Mouse (Mus musculus) adrenal gland, adult 18-20 months (tissue): ENCODE measurements at regions not wholly inside any gene's neighbourhood (a gene's known extent, or its start where the extent isn't known, plus 50 kb on each side); places are given as distances from the start of the nearest gene placed in this dataset.
"Not testable (repeated sequence)": the region's sequence is repeated elsewhere in the genome, so short reads cannot be mapped to it uniquely, and the experiment has no call there.

Experiments used
- DNase-seq, 2 experiments: peaks; one replicate each; pipeline ENCODE4 v3.0.0; 2021 to 2022; ENCODE audit warnings: low spot score in 2 of 2

GRCm38 (mm10) chr17:79545878-79546277, 65.8 kb upstream of the Rmdn2 start:
- DNase-seq, result no peak

- no peak for DNase-seq
These were observed 64.6 kb upstream of the Rmdn2 start for GRCm38 (mm10) chr17:79547075-79547474.

- no peak for DNase-seq
These were observed 64.1 kb upstream of the Rmdn2 start for GRCm38 (mm10) chr17:79547524-79547923.

- DNase-seq, result not testable (repeated sequence)
These were observed 61.3 kb upstream of the Rmdn2 start for GRCm38 (mm10) chr17:79550409-79550808.

GRCm38 (mm10) chr17:79553850-79554249, 57.8 kb upstream of the Rmdn2 start:
- DNase-seq, result no peak

GRCm38 (mm10) chr17:79555593-79555992, 56.1 kb upstream of the Rmdn2 start:
- no peak for DNase-seq
